21 mouse cellular contexts compared by ENCODE assay signal in the genomic region with DNA sequence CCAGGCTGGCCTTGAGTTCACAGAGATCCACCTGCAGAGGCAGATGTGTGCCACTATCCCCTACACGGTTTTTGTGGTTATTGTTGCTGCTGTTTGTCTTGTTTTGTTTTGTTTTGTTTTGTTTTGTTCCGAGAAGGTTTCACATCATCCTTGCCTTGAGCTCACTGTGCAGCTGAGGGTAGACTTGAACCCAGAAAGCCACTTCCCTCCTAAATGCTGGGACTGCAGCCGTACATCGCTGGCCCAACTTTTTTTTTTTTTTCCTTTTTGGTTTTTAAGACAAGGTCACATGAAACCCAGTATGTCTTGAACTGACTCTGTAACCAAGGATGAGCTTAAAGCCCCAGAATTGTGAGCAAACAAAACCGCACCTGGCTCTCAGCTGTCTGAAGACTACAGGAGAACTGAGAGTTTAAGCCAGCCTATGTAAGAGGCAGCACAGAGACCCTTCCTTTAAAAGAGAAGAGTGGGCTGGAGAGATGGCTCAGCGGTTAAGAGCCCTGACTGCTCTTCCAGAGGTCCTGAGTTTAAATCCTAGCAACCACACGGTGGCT. TPM values are rescaled to one million over a fixed set of nuclear protein-coding genes. Genes with fewer than 3 reads are reported as not detected.
"Had no signal": no experiment of that assay in that cellular context is flagged by ENCODE, and none has a peak within 500 bp of the region (broad histone marks: within the 10 kb centered on the region; RNA-seq: fewer than 3 reads in every experiment).

No protein-coding gene starts in this region.

- H3K27me3 ChIP-seq: intestine, embryonic 15.5 days had no signal

- H3K9ac ChIP-seq: intestine, embryonic 15.5 days; limb, embryonic 12.5 days; limb, embryonic 15.5 days; liver, embryonic 14.5 days; lung, embryonic 15.5 days had no signal

- H3K36me3 ChIP-seq: intestine, embryonic 15.5 days; limb, embryonic 12.5 days; limb, embryonic 15.5 days; lung, embryonic 15.5 days; midbrain, embryonic 10.5 days had no signal

- H3K27ac ChIP-seq: intestine, embryonic 15.5 days; limb, embryonic 12.5 days; limb, embryonic 15.5 days; liver, embryonic 14.5 days; lung, embryonic 15.5 days; midbrain, embryonic 10.5 days had no signal

- H3K4me3 ChIP-seq: limb, embryonic 12.5 days; limb, embryonic 15.5 days; lung, embryonic 15.5 days; midbrain, embryonic 10.5 days had no signal

- H3K9me3 ChIP-seq: intestine, embryonic 15.5 days; limb, embryonic 12.5 days; limb, embryonic 15.5 days; lung, embryonic 15.5 days; megakaryocyte, embryonic 14.5 days; midbrain, embryonic 10.5 days had no signal

- H3K4me2 ChIP-seq: limb, embryonic 12.5 days; limb, embryonic 15.5 days; lung, embryonic 15.5 days had no signal

RNA-seq across cellular contexts. Expression of a gene that starts 2.0 kb away (rescaled TPM):
- total RNA-seq: layer of hippocampus, adult 18-20 months had no signal
- polyA plus RNA-seq: midbrain, embryonic 10.5 days; neural tube, embryonic 11.5 days had no signal

RNA-seq across cellular contexts. Expression of a gene that starts 7.4 kb away (rescaled TPM):
- total RNA-seq: layer of hippocampus, adult 18-20 months; layer of hippocampus, postnatal 14 days; left cerebral cortex, postnatal 14 days; midbrain, postnatal 0 days had no signal
- polyA plus RNA-seq: midbrain, embryonic 10.5 days; midbrain, embryonic 14.5 days; neural tube, embryonic 11.5 days; neural tube, embryonic 14.5 days had no signal

RNA-seq across cellular contexts. Expression of a gene that starts 12.0 kb away (rescaled TPM):
- total RNA-seq: layer of hippocampus, adult 18-20 months; layer of hippocampus, postnatal 14 days; left cerebral cortex, adult 8-10 months; left cerebral cortex, postnatal 14 days; left cerebral cortex, postnatal 4 days; midbrain, postnatal 0 days had no signal
- polyA plus RNA-seq: neural tube, embryonic 11.5 days; testis, adult 2 months had no signal

RNA-seq across cellular contexts. Expression of a gene that starts 25.7 kb away (rescaled TPM):
- total RNA-seq: layer of hippocampus, adult 18-20 months; layer of hippocampus, postnatal 14 days; left cerebral cortex, adult 8-10 months; left cerebral cortex, postnatal 14 days; left cerebral cortex, postnatal 4 days; midbrain, postnatal 0 days had no signal
- polyA plus RNA-seq: intestine, embryonic 15.5 days; kidney, embryonic 16.5 days; limb, embryonic 12.5 days; limb, embryonic 15.5 days; liver, embryonic 11.5 days; liver, embryonic 14.5 days; lung, embryonic 15.5 days; midbrain, embryonic 10.5 days; midbrain, embryonic 14.5 days; midbrain, postnatal 0 days; neural tube, embryonic 11.5 days; neural tube, embryonic 14.5 days; spleen, adult 2 months; stomach, embryonic 16.5 days; testis, adult 2 months had no signal
